Mouse (Mus musculus) adrenal gland, postnatal 4 days (tissue): ENCODE measurements around the gene Phldb2. TPM values are rescaled to one million over a fixed set of nuclear protein-coding genes. Genes with fewer than 3 reads are reported as not detected.

Experiments
- DNase-seq, 2 experiments: peaks; one replicate each; pipeline ENCODE4 v3.0.0; 2021 to 2022; ENCODE audit warnings: low spot score in 2 of 2, mixed read lengths in 2 of 2
- total RNA-seq, 2 experiments: library from RNA; stranded (reverse); gene quantifications; 2 replicates each; pipeline ENCODE4 v1.2.3; 2021

Gene Phldb2
- total RNA-seq, 2 experiments from 2014 or later: 77.3 to 90.7 TPM

DNA sequence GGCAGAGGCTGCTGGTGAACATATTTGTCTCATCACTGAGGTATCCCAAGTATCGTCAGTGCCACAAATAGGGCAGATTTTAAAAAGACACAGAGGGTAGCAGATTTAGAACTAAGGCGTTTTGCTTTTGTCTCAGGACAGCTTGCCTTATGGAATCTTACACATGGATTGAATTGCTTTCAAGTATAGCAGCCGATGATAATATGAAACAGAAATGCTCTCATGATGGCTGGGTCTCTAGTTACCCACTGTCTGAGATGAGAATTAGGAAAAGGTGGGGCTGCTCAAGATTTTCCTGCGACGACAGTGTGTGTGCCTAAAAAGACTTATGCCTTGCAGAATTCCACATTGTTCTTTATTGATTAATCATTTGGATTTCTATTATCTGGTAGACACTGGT lies 58.4 kb downstream of the Phldb2 start:
- no peak for DNase-seq

DNA sequence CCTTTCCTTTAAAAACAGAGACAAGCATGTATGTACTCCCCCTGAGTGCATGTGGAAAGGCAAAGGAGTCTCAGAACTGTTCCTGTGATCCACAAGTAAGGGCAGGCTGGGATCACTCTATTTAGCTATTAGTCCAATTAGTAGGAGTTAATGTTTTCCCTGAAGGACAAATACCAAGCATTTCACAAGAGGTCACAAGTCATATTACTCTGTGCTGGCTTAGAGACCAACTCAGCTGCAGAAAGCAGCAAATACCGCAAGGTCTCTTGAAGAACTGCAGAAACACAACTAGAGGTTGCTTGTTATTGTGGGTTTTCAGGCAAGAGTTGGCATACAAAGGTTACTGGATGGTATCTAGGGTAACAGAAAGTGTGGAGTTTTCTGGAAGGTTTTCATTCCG lies 59.6 kb downstream of the Phldb2 start:
- no peak for DNase-seq

DNA sequence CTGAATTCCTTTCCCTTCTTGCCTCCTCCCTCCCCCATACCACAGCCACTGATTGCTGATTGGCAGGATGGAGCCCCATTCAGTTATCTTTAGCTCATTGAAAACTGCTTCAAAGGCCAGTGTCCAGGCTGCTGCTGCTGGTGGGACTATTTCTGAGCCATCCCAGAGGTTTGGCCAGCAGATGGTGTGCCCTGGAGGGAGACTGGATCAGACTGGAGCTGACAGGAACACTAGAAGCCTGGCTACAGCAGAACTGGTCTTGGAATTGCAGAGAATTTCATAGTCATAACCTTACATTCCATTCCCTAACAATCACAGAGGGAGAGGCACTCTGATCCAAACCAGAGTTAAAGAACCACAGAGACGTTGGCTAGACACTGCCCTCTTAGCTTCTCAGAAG lies 60.5 kb downstream of the Phldb2 start:
- no peak for DNase-seq

DNA sequence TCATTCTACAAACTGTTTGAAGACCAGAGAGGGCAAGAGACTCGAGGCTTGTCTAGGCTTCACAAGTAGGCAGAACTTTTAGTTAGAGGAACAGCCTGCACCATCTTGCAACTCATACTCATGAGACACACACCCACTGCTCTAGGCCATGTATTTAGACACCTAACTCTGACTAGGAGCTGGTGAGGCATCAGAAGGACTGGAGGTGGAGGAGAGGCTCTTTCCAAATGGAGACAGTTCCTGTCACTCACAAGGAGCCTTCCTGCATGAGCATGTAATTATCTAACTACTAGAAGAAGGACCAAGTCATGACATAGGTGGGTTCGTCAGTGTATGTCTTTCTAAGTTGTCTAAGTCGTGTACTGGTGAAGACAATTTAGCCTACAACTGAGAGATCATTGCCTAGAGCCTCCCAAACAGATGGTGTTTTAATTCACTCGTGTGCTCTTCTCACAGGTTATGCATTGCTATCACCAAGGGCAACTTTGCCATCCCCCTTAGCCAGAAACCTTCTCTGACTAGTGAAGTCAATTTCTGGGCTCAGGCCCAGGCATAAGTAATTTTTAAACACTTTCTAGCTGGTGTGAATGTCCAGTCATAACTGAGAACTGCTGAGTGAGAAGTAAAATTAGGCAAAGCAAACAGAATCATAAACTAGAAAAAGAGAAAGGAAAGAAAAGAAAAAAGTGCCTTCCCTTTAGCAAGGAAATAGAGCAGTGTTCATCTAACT lies 62.8 kb downstream of the Phldb2 start:
- DNase-seq: no peak

DNA sequence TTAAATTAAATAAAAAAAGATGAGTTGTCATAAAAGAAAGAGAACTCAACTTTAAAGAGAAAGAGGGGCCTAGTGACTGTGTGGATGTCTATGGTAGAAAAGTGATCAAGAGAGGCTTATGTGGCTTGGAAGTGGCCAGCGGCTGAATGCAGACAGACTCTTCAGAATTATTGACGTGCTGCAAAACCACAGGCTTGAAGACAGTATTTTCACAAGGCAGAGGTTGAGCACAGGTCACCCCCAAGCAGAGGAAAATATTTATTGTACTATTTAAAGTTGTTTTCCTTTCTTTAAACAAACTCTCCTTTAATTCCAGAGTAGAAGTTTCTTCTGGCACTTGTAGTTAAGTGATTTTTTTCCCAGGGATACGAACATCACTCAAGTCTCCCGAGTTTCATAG lies 63.8 kb downstream of the Phldb2 start:
- DNase-seq: no peak

DNA sequence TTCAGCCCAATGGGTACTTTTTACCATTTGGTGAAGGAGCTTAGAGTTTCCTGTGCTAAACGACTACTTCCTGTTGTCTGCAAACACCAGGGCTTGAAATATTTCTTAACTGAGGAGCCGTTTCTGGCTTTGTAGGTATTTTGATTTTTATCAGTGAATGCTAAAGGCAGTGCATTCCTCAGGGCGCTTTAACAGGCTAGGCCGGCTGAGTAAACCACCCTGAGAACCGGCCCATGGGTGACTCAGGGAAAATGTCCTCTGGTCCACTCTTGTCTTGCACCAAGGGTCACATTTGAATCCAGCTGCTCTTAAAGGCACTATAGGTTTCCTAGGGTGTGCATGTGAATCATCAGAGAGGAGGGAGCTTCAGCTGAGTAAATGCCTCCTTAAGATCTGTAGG lies 66.8 kb downstream of the Phldb2 start:
- no peak for DNase-seq

DNA sequence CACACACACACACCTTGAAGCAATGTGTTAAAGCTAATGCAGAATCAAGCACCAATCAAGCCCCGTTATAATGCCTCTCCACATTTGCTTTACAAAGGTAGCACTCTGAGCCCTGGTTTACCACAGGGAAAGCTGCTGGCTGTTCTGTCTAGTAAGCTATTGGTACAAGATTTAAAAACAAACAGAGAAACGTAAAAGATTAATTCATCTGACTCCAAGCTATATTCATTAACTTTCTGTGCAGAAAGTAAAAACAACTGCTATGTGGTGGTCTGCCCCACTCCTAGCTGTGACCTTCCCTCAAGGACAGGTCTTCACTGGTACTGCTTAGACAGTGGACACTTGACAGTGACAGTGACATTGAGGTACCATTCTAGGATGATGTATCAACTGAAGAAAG lies 69.2 kb downstream of the Phldb2 start:
- no peak for DNase-seq

DNA sequence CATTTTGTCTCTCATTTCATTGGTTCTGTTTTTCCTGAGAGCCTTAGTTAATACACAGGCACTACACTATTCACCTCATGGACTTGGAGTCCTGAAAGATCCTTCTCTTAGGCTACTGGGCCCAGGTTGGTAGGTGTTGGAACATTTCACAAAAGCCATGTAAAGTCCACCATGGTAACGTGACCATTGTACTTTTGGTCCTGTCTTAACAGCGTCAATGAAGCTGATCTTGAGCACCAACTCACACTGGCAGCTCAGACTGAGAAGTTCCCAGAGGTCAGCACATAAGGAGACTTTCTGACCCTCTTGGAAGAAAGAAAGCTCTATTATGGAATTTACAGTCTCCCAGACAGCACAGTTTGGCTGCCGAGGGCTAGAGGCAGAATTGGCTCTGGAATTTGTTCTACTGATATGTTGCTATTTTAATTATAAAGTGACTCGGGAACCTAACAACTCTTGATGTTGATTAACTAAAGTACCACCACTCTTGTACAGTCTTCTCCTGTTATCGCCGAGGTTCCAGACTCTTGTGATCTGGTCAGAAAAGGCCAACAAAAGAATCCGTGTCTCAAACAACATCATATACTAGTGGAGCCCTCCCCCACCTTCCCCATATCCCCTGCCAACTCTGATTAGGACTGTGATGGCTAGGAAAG lies 72.1 kb downstream of the Phldb2 start:
- DNase-seq: no peak

DNA sequence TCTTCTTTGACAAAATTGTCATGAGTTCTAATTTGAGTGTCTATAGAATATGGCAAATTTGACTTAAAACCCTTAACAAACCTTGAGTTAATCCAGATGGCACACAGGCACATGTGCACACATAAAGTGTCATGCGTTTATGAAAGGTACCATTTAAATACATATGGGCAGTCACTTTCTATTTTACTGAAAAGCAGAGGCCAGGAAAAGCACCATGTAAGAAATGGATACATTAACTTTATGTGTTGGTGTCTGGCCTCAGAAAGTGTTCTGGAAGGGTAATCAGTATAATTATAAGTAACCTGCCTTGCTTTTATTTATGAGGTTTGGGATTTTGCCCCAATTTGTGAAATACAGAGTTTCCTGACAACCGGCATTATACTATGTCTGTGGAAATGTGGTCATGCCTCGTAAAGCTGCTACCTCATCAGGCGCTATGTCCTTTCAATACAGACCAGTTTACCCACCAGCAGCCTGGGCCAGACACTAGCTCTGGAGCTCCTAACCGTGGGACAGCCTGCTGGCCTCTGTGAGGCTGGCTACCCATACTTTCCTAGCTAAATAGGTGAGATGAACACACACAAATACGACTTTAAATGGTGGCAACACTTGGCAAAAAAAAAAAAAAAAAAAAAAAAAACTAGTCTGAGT lies 73.2 kb downstream of the Phldb2 start:
- DNase-seq: no peak

DNA sequence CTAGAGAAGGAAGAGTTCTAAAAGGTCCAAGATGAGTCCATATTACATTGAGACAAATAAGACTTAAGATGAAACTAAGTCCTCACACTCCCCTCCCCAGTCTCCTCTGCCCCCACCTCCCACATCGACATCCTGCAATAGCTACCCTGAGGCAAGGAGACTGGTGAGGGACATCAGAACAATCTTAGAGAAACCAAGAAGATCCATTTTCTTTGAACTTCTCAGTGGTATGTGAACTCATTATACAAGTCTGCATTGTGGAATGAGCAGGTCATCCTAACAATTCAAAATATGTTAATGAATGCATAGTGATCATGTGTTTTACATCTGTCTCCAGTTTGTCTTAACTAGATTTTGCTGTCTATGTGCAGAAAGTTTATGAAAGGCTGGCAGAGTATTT lies 75.7 kb downstream of the Phldb2 start:
- DNase-seq: no peak

DNA sequence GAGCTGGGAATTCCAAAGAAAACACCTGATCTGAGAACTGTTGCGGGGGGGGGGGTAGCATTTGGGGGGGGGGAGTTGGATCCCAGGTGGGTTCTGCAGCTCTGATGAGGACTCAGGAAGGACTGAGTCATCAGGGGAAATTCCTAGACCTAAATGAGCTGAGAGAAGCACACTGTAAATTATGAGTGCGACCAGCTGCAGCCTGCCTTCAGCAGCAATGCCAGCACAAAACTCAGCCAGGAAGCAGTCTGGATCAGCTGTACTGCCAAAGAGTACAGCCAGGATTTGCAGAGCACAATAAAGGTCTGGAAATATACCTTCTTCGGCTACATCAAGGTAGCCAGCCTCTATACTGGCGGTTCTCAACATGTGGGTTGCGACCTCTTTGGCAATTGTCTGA lies 76.2 kb downstream of the Phldb2 start:
- no peak for DNase-seq

DNA sequence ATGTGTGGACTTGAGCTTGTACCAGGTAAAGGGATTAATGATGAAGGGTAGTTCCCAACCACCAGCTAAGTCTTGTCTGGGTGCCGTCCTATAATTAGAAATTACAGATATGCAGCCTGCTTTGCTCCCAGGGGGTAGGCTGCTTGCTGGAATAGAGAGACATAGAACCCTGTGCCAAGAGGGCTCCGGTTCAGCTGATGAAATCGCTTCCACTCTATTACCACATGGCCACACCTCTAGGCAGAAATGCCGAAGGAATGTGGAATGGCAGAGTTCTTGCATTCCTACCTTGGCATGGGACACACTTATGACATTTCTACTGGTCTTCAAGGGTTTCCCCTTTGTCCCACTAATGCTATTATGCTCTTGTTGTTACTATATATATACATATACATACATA lies 80.0 kb downstream of the Phldb2 start:
- DNase-seq: no peak

DNA sequence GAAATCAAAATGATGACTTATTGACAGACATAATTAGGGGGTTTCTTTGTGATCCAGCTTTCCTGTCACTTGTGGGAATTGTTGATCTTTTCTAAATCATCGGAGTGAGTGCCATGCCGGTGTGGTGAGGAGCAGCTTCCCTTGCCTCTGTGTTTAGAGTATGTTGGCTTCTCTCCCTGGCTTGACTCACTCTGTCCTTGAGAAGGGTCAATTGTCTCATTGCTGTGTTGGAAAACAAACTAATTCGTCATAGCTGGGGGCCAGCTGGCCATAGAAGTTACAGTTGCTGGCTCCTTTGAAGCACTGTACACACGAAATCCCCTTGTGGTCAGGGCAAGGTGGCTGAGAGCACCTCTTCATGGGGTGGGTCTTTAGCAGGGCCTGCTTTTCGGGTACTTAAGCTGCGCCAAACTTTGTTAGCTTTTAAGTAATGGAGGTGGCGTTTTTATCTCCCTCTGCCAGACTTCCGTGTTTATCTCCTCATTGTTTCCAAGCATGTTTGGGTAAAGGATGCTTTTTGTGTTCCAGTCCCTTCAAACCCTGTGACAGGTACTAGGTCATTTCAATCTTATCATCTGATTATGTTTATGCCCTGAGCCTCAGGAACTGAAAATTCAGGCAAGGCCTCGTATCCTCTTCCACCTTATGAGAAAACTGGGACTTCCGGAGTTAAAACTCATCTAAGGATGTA lies 82.0 kb downstream of the Phldb2 start:
- DNase-seq: peak in 1 of 2 experiments; percentile 12

DNA sequence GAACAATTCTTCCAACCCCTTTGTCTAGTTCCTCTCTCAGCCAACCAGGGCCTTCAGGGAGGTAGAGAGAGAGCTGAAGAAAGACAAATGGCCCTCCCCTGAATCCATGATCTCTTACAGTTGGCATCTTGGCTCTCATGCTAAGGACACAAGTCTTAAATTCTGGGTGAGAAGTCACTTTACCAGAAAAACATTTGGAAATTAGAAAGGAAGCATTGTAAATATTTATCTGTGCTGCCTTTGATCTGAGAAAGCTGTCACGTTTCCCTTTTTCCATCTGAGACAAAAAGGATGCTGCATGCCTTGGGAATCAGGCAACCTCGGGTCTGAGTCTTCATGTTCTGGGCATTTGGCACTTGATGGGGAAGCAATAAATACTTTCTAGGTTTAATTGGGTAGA lies 82.7 kb downstream of the Phldb2 start:
- DNase-seq: no peak

DNA sequence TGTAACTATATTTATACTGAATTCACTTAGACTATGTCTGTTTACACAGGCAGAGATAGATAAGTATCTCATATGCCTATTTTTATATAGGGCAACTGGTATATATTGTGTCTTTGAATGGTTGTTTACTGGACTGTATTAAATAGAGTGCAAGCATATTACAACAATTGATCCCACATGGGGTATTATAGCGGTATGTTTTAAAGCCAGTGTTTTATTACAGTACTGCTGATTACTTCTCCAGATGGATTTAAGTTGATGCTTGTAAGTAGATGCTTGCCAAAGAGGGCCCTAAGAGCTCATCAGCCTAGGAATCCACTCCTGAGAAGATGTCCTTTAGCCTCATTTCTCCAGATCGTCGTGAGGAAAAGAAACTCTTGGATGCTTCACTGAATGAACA lies 84.4 kb downstream of the Phldb2 start:
- DNase-seq: no peak

DNA sequence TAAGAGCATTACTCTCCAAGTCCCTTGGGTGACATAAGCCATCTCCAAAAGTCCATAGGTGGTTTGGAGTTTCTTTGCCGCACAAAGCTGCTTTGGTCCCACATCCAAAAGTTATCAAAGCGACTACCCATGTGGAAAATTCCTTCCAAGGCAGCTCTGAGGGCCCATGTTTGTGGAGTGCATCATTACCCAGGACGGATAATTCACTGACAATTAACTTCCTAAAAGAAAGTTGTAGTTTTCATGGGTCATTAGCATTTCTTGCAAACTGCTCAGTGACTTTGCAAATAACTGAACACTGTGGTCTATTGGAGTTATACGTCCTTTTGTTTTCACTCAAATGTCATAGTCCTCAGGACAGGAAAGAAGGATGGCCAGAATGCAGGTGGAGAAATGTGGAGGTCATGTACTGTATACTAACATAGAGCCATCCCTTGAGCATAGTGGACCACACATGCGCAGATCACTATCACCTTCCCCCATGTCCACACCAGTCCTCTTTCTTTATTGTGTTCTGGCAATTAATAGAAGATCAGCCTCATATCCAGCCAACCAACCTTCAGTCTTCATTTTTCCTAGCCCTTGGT lies 96.0 kb downstream of the Phldb2 start:
- no peak for DNase-seq

DNA sequence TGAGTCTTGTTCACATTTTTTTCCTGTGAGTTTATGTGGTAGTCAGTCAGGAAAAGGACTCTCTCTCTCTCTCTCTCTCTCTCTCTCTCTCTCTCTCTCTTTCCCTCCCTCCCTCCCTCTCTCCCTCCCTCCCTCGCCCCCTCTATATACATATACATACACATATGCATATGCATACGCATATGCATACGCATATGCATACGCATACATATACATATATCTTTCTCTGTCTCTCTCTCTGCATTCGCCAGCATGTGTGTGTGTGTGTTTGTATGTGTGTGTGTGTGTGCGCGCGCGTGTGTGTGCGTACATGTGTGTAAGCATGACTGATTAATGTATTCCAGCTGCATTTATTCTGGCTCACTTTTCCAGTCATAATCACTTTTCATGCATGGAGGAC lies 98.9 kb downstream of the Phldb2 start:
- DNase-seq: no peak

DNA sequence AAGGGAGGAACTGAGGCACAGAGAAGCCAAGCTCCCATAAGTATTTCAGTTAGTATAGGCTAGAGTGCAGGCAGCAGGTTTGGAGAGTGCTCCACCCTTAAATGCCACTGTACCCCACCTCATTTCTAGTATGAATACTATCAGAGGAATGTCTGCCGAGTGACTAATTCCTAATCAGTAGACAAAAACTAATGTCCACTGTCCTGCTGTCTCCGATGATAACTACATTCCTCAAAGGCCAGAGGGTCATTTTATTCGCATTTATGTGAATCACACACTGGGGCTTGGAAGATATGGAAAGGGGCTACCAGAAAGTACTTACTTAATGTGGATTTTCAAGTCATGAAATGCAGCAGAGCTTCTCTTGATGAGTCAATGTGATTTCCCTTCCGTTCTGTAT lies 104.4 kb downstream of the Phldb2 start:
- DNase-seq: no peak

DNA sequence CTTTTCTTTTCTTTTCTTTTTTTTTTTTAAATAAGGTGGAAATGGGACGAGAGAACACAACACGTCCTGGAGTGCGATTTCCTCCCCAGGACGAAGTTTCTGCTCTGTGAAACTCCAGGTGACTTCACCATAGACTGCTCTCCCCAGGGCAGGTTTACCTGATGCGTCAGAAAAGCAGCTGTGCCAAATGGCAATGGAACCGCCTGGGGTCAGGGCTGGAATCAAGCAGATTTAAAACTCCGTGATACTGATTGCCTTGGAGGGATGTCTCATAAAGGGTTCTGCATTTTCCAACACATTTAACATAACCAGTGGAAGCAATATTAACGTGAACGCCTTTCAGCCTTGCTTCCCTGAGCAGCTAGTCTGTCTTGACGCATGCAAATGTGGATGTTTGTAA lies 108.5 kb downstream of the Phldb2 start:
- DNase-seq: no peak

DNA sequence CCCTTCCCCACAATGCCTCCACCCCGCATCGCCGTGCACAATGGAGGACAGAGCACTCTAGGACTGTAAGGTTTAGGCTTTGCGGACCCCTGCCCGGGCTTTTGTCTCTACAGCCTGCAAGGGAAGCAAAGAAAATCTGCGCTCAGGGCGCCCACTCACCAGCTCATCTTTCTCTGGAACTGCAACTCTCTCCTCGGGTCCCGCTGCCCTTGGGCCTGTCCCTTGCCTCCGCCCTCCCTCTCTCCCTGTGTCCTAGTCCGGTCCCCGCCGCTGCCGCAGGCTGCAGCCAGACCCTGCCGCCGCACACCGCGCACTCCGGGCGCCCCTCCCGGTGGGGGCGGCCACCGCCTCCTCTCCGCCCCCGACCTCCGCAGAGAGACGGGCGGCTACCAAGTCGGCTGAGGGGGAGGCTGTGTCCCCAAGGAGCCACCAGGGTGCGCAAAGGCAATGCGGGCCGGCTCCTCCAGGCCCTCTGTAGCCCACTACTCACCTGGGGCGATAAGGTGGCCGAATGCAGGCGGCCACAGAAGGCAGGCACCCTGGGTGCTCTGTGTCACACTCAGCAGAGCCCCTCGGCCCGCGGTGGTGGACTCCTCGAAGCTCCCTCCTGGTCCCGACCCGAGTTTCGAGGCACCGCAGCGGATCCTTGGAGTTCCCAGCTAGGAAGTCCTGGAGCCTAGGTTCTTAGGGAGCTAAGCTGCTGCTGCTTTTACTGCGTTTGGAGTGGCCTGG lies 109.2 kb downstream of the Phldb2 start:
- DNase-seq: peak; percentile 60 to 75

DNA sequence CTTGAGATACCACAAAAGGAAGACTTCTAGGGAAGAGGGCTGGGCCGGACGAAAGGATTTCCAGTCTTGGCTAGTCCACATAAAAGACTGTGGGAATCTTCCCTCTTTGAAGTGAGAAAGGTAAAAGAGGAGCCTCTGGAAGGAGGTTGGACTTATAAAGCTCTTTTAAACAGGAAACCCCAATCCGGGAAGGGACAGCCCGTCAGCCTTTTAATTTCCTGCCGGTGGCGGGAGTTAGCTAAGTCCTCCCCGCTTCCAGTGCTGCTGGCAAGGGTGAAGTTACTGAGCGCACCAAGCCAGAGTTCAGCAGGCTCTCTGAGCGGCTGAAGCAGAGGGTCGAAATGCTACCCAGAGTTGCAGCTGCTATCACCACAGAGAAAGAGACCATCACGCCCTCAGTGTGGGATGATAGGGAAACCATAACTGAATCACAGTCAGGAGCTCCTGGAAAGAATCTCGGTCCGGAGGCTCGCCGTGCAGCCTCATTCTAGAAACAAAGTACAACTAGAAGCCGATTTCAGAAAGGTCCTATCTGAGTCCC lies 110.0 kb downstream of the Phldb2 start:
- DNase-seq: no peak
